Mouse (Mus musculus): ENCODE results near the gene Rnf152.
A peak's percentile ranks its signal among the peaks of the same experiment; 100 is the strongest.

- peak; percentile 81 for TF ChIP-seq CTCF (IDR thresholded peaks at IDR 0.05)
- no peak for TF ChIP-seq EP300 (IDR thresholded peaks at IDR 0.05)
Observed at GRCm38 (mm10) chr1:105362701-105363100, 6.2 kb upstream of the Rnf152 start.
